Mouse (Mus musculus): Measurements from ENCODE around the gene Taf1b. TPM values are rescaled to one million over a fixed set of nuclear protein-coding genes. Genes with fewer than 3 reads are reported as not detected.

Taf1b gene
- polyA plus RNA-seq, 1 experiment from 2014 or later: 27.6 TPM

- peak within 1 kb of the TSS; percentile 84 for H3K4me2 ChIP-seq (ENCODE audit: low read length)
- no peaks in the 10 kb centered on the region for H3K9me3 ChIP-seq (replicated peaks; ENCODE audit: low read length)
- 2% methylated on average over 64 of the region's 64 CpGs for WGBS
- H3K27ac ChIP-seq: no peak within 1 kb of the TSS
- H3K27me3 ChIP-seq (ENCODE audit: insufficient read depth, low read length): no peaks in the 10 kb centered on the region; the same call in 1 of the 2 replicates
- H3K4me1 ChIP-seq (replicated peaks; ENCODE audit: insufficient read depth, low read length): peaks cover 8% of the 10 kb centered on the region; the same call in 1 of the 2 replicates
- DNase-seq (ENCODE audit: low spot score) (peak; percentile 97), ATAC-seq (replicated peaks; ENCODE audit: low FRiP score, low read depth) (peak; percentile 99)
- H3K36me3 ChIP-seq (ENCODE audit: insufficient read depth, low read length): no peaks in the 10 kb centered on the region
- peak; percentile 9; the same call in 1 of the 2 replicates for TF ChIP-seq CTCF (IDR thresholded peaks at IDR 0.05; ENCODE audit: low read depth)
- H3K9ac ChIP-seq (ENCODE audit: low read depth, low read length): peak within 1 kb of the TSS; percentile 65
- peak within 1 kb of the TSS; percentile 59 for H3K4me3 ChIP-seq (replicated peaks; ENCODE audit: low read depth, low read length)
Measured at GRCm38 (mm10) chr12:24571523-24572392, 73.6 kb downstream of the Taf1b start, which contains the start of gene Grhl1. Gene Grhl1, plus strand, starts transcription at chr12:24572283.

GRCm38 (mm10) chr12:24572421-24573274 lies 74.5 kb downstream of the Taf1b start:
- TF ChIP-seq CTCF (IDR thresholded peaks at IDR 0.05; ENCODE audit: low read depth): no peak
- ATAC-seq (replicated peaks; ENCODE audit: low FRiP score, low read depth): peak; percentile 17

GRCm38 (mm10) chr12:24573275-24573580 lies 75.1 kb downstream of the Taf1b start:
- 47% methylated on average over 3 of the region's 3 CpGs for WGBS
- ATAC-seq (replicated peaks; ENCODE audit: low FRiP score, low read depth) (no peak), DNase-seq (ENCODE audit: low spot score) (no peak)
- Histone ChIP-seq H3K4me1 (replicated peaks; ENCODE audit: insufficient read depth, low read length) (peaks cover 8% of the 10 kb centered on the region; the same call in 1 of the 2 replicates), H3K4me2 (ENCODE audit: low read length) (peak overlapping the region; percentile 84), H3K9ac (ENCODE audit: low read depth, low read length) (no peak overlapping the region), H3K36me3 (ENCODE audit: insufficient read depth, low read length) (no peaks in the 10 kb centered on the region), H3K27me3 (ENCODE audit: insufficient read depth, low read length) (no peaks in the 10 kb centered on the region; the same call in 1 of the 2 replicates), H3K27ac (no peak overlapping the region), H3K4me3 (replicated peaks; ENCODE audit: low read depth, low read length) (peak overlapping the region; percentile 59), H3K9me3 (replicated peaks; ENCODE audit: low read length) (no peaks in the 10 kb centered on the region)
- TF ChIP-seq CTCF (IDR thresholded peaks at IDR 0.05; ENCODE audit: low read depth): no peak

More at GRCm38 (mm10) chr12:24572421-24573274, 74.5 kb downstream of the Taf1b start:
- peaks cover 8% of the 10 kb centered on the region; the same call in 1 of the 2 replicates for H3K4me1 ChIP-seq (replicated peaks; ENCODE audit: insufficient read depth, low read length)
- no peaks in the 10 kb centered on the region; the same call in 1 of the 2 replicates for H3K27me3 ChIP-seq (ENCODE audit: insufficient read depth, low read length)
- H3K4me3 ChIP-seq (replicated peaks; ENCODE audit: low read depth, low read length): peak overlapping the region; percentile 59
- H3K9ac ChIP-seq (ENCODE audit: low read depth, low read length): peak overlapping the region; percentile 65
- no peak for DNase-seq (ENCODE audit: low spot score)
- 4% methylated on average over 44 of the region's 48 CpGs for WGBS
- no peaks in the 10 kb centered on the region for H3K36me3 ChIP-seq (ENCODE audit: insufficient read depth, low read length)
- H3K27ac ChIP-seq: no peak overlapping the region
- H3K4me2 ChIP-seq (ENCODE audit: low read length): peak overlapping the region; percentile 84
- H3K9me3 ChIP-seq (replicated peaks; ENCODE audit: low read length): no peaks in the 10 kb centered on the region

DNA sequence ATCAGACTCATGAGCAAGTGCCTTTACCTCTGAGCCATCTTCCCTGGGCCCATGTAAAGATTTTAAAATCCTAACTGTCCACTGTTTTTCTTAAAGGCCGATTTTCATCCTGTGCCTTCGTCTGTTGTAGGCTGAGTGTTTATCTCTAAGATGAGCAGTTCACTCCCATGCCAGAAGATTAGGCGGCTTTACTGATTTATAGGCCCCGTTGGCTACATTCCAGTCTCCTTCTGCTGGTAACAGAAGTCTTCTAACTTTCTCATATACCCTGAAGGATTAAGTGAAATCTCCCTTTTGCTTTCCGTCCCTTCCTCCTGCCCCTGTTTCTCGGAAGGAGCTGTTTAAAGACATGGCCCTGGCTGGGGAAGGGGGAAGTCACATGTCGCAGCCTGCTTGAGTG lies 76.7 kb downstream of the Taf1b start:
- Histone ChIP-seq H3K4me1 (replicated peaks; ENCODE audit: insufficient read depth, low read length) (peaks cover 8% of the 10 kb centered on the region; the same call in 1 of the 2 replicates), H3K36me3 (ENCODE audit: insufficient read depth, low read length) (no peaks in the 10 kb centered on the region), H3K4me3 (replicated peaks; ENCODE audit: low read depth, low read length) (no peak overlapping the region), H3K27ac (no peak overlapping the region), H3K27me3 (ENCODE audit: insufficient read depth, low read length) (no peaks in the 10 kb centered on the region; the same call in 1 of the 2 replicates), H3K9me3 (replicated peaks; ENCODE audit: low read length) (no peaks in the 10 kb centered on the region), H3K9ac (ENCODE audit: low read depth, low read length) (no peak overlapping the region), H3K4me2 (ENCODE audit: low read length) (peak overlapping the region; percentile 8; the same call in 1 of the 2 replicates)
- TF ChIP-seq CTCF (IDR thresholded peaks at IDR 0.05; ENCODE audit: low read depth): no peak
- ATAC-seq (replicated peaks; ENCODE audit: low FRiP score, low read depth) (no peak), DNase-seq (ENCODE audit: low spot score) (peak; percentile 62)
- 20% methylated on average over 7 of the region's 7 CpGs for WGBS

- H3K9me3 ChIP-seq (replicated peaks; ENCODE audit: low read length): no peaks in the 10 kb centered on the region
- no peaks in the 10 kb centered on the region; the same call in 1 of the 2 replicates for H3K4me1 ChIP-seq (replicated peaks; ENCODE audit: insufficient read depth, low read length)
- no peak for ATAC-seq (replicated peaks; ENCODE audit: low FRiP score, low read depth)
- TF ChIP-seq CTCF (IDR thresholded peaks at IDR 0.05; ENCODE audit: low read depth): no peak
- DNase-seq (ENCODE audit: low spot score): no peak
- H3K9ac ChIP-seq (ENCODE audit: low read depth, low read length): no peak overlapping the region
- H3K27me3 ChIP-seq (ENCODE audit: insufficient read depth, low read length): no peaks in the 10 kb centered on the region
- no peak overlapping the region for H3K4me2 ChIP-seq (ENCODE audit: low read length)
- 71% methylated on average over 1 of the region's 1 CpGs for WGBS
- no peaks in the 10 kb centered on the region for H3K36me3 ChIP-seq (ENCODE audit: insufficient read depth, low read length)
- H3K4me3 ChIP-seq (replicated peaks; ENCODE audit: low read depth, low read length): no peak overlapping the region
- no peak overlapping the region for H3K27ac ChIP-seq
Measured at GRCm38 (mm10) chr12:24580452-24580851, 82.3 kb downstream of the Taf1b start.
